Mouse (Mus musculus) brain, embryonic 14.5 days (tissue): ENCODE measurements around the gene Cog2.

Experiments
- CTCF ChIP-seq: fragments of 200-500 bp; IDR thresholded peaks from 2 replicates; pipeline ENCODE4 v1.5.1; 2012; ENCODE audit warnings: inconsistent platforms, mild to moderate bottlenecking, moderate library complexity, borderline replicate concordance; ENCODE audit not compliant: insufficient read depth, insufficient read length; ENCODE audit errors: extremely low read depth
- POLR2A ChIP-seq: fragments of 200-500 bp; IDR thresholded peaks from 2 replicates; pipeline ENCODE4 v1.6.1; 2012; ENCODE audit warnings: mild to moderate bottlenecking, inconsistent platforms, borderline replicate concordance; ENCODE audit not compliant: poor library complexity, insufficient read depth, insufficient read length, severe bottlenecking; ENCODE audit errors: extremely low read depth

- no peak for TF ChIP-seq CTCF
- no peak for TF ChIP-seq POLR2A
Observed at GRCm38 (mm10) chr8:124498398-124498797, 22.2 kb upstream of the Cog2 start.
